Mouse (Mus musculus): Measurements from ENCODE around the gene Tenm3.

Gene Tenm3

GRCm38 (mm10) chr8:48522004-48522403 lies 321.7 kb downstream of the Tenm3 start:
- DNase-seq (ENCODE audit: low spot score), result no peak

GRCm38 (mm10) chr8:48517431-48517830 lies 326.3 kb downstream of the Tenm3 start:
- DNase-seq (ENCODE audit: low spot score), result no peak

- DNase-seq (ENCODE audit: low spot score), result no peak
Observed at GRCm38 (mm10) chr8:48514230-48514629, 329.5 kb downstream of the Tenm3 start.

- no peak for DNase-seq (ENCODE audit: low spot score)
Observed at GRCm38 (mm10) chr8:48513801-48514200, 329.9 kb downstream of the Tenm3 start.

GRCm38 (mm10) chr8:48511546-48511945 lies 332.2 kb downstream of the Tenm3 start:
- DNase-seq (ENCODE audit: low spot score), result no peak

GRCm38 (mm10) chr8:48511137-48511536 lies 332.6 kb downstream of the Tenm3 start:
- DNase-seq (ENCODE audit: low spot score), result no peak

- DNase-seq (ENCODE audit: low spot score), result no peak
Observed at GRCm38 (mm10) chr8:48508641-48509599, 334.8 kb downstream of the Tenm3 start.

- no peak for DNase-seq (ENCODE audit: low spot score)
Observed at GRCm38 (mm10) chr8:48507719-48508501, 335.8 kb downstream of the Tenm3 start.

- no peak for DNase-seq (ENCODE audit: low spot score)
Observed at GRCm38 (mm10) chr8:48492491-48492890, 351.3 kb downstream of the Tenm3 start.

GRCm38 (mm10) chr8:48490635-48491165 lies 353.1 kb downstream of the Tenm3 start:
- DNase-seq (ENCODE audit: low spot score), result no peak

GRCm38 (mm10) chr8:48489936-48490634 lies 353.7 kb downstream of the Tenm3 start:
- no peak for DNase-seq (ENCODE audit: low spot score)

- no peak for DNase-seq (ENCODE audit: low spot score)
Observed at GRCm38 (mm10) chr8:48489417-48489816, 354.3 kb downstream of the Tenm3 start.

GRCm38 (mm10) chr8:48488809-48489208 lies 354.9 kb downstream of the Tenm3 start:
- no peak for DNase-seq (ENCODE audit: low spot score)

- DNase-seq (ENCODE audit: low spot score), result no peak
Observed at GRCm38 (mm10) chr8:48484143-48484542, 359.6 kb downstream of the Tenm3 start.

- no peak for DNase-seq (ENCODE audit: low spot score)
Observed at GRCm38 (mm10) chr8:48481709-48482671, 361.8 kb downstream of the Tenm3 start.

- no peak for DNase-seq (ENCODE audit: low spot score)
Observed at GRCm38 (mm10) chr8:48477371-48477935, 366.3 kb downstream of the Tenm3 start.

GRCm38 (mm10) chr8:48476896-48477295 lies 366.9 kb downstream of the Tenm3 start:
- DNase-seq (ENCODE audit: low spot score), result no peak

- DNase-seq (ENCODE audit: low spot score), result no peak
Observed at GRCm38 (mm10) chr8:48467633-48468032, 376.1 kb downstream of the Tenm3 start.

- DNase-seq (ENCODE audit: low spot score), result no peak
Observed at GRCm38 (mm10) chr8:48458373-48458772, 385.4 kb downstream of the Tenm3 start.

GRCm38 (mm10) chr8:48456328-48457124 lies 387.2 kb downstream of the Tenm3 start:
- no peak for DNase-seq (ENCODE audit: low spot score)

Measured in layer of hippocampus, adult 9-10 months (tissue).